Mouse (Mus musculus) brain, embryonic 14.5 days (tissue): ENCODE results near the gene Bach2.

ENCODE experiments used
- CTCF ChIP-seq: fragments of 200-500 bp; IDR thresholded peaks from 2 replicates; pipeline ENCODE4 v1.5.1; 2012; ENCODE audit warnings: inconsistent platforms, mild to moderate bottlenecking, moderate library complexity, borderline replicate concordance; ENCODE audit not compliant: insufficient read depth, insufficient read length; ENCODE audit errors: extremely low read depth
- POLR2A ChIP-seq: fragments of 200-500 bp; IDR thresholded peaks from 2 replicates; pipeline ENCODE4 v1.6.1; 2012; ENCODE audit warnings: mild to moderate bottlenecking, inconsistent platforms, borderline replicate concordance; ENCODE audit not compliant: poor library complexity, insufficient read depth, insufficient read length, severe bottlenecking; ENCODE audit errors: extremely low read depth

GRCm38 (mm10) chr4:32424434-32424833 lies 185.8 kb downstream of the Bach2 start:
- TF ChIP-seq CTCF (no peak), POLR2A (no peak)
